Mouse (Mus musculus): ENCODE measurements around the gene Rasa3.

- TF ChIP-seq EP300 (IDR thresholded peaks at IDR 0.05; ENCODE audit: low read depth) (no peak), CTCF (IDR thresholded peaks at IDR 0.05; ENCODE audit: low read depth) (no peak)
These were observed 18.8 kb upstream of the Rasa3 start for GRCm38 (mm10) chr8:13696157-13696556.

Measured in liver, embryonic 14.5 days (tissue).